Mouse (Mus musculus) liver, postnatal 0 days (tissue): Measurements from ENCODE around the gene Hormad2. TPM values are rescaled to one million over a fixed set of nuclear protein-coding genes. Genes with fewer than 3 reads are reported as not detected.
A peak's percentile ranks its signal among the peaks of the same experiment; 100 is the strongest.

Source experiments
- ATAC-seq: fragments of 200-750 bp; cut with Nextera tagmentation; 2 replicates; pipeline ENCODE4 v1.8.0; 2017; ENCODE audit warnings: mild to moderate bottlenecking, moderate library complexity
- DNase-seq: peaks from one replicate; pipeline ENCODE4 v3.0.0-alpha.2; 2016
- H3K27ac ChIP-seq: fragments of 300-500 bp; sonication (generic); 2 replicates; pipeline ENCODE4 v1.5.1; 2014; ENCODE audit warnings: antibody characterized with exemption, moderate library complexity, mild to moderate bottlenecking, low read depth
- H3K27me3 ChIP-seq: fragments of 300-500 bp; sonication (generic); 2 replicates; pipeline ENCODE4 v1.6.1; 2014; ENCODE audit warnings: low read length, control low read depth, mixed read lengths; ENCODE audit not compliant: insufficient read depth
- H3K36me3 ChIP-seq: fragments of 300-500 bp; sonication (generic); replicated peaks from 2 replicates; pipeline ENCODE4 v1.6.1; 2014; ENCODE audit warnings: mild to moderate bottlenecking, control low read depth, low read length, moderate library complexity, mixed read lengths; ENCODE audit not compliant: insufficient read depth
- H3K4me1 ChIP-seq: fragments of 300-500 bp; sonication (generic); 2 replicates; pipeline ENCODE4 v1.6.1; 2014; ENCODE audit warnings: antibody characterized with exemption, mild to moderate bottlenecking, control low read depth; ENCODE audit not compliant: insufficient read depth
- H3K4me2 ChIP-seq: fragments of 300-500 bp; sonication (generic); 2 replicates; pipeline ENCODE4 v1.6.1; 2014; ENCODE audit warnings: low read depth, mild to moderate bottlenecking, low read length, moderate library complexity, mixed read lengths
- H3K4me3 ChIP-seq: fragments of 300-500 bp; sonication (generic); 2 replicates; pipeline ENCODE4 v1.5.1; 2014; ENCODE audit warnings: low read depth, low read length
- H3K9ac ChIP-seq: fragments of 300-500 bp; sonication (generic); replicated peaks from 2 replicates; pipeline ENCODE4 v1.6.1; 2014; ENCODE audit warnings: mild to moderate bottlenecking, moderate library complexity
- H3K9me3 ChIP-seq: fragments of 300-500 bp; sonication (generic); 2 replicates; pipeline ENCODE4 v1.6.1; 2016; ENCODE audit warnings: mild to moderate bottlenecking, control low read depth, low read length, mixed read lengths
- CTCF ChIP-seq: sonication (generic); IDR thresholded peaks from 2 replicates; pipeline ENCODE4 v1.5.1; 2016; ENCODE audit warnings: antibody characterized with exemption, low read depth
- EP300 ChIP-seq: IDR thresholded peaks from 2 replicates; pipeline ENCODE4 v1.6.1; 2016; ENCODE audit warnings: antibody characterized with exemption, low read depth, mild to moderate bottlenecking
- WGBS: fragments of 180-500 bp; shearing (Covaris S2); extraction: QIAGEN DNeasy Blood & Tissue Kit; methylation state at CpG from one replicate; pipeline ENCODE4 v1.1.7; 2014; ENCODE audit not compliant: insufficient replicate concordance; 5-methylcytosine and 5-hydroxymethylcytosine counted together
- polyA plus RNA-seq: library from polyadenylated mRNA; unstranded; fragments of >200 nt; fragmentation: Nextera tagmentation; extraction: Ambion mirVana; gene quantifications from 2 replicates; pipeline ENCODE4 v1.2.1, GENCODE M21; 2015

Gene Hormad2
- polyA plus RNA-seq, 1 experiment from 2014 or later, result 0.29 TPM

DNA sequence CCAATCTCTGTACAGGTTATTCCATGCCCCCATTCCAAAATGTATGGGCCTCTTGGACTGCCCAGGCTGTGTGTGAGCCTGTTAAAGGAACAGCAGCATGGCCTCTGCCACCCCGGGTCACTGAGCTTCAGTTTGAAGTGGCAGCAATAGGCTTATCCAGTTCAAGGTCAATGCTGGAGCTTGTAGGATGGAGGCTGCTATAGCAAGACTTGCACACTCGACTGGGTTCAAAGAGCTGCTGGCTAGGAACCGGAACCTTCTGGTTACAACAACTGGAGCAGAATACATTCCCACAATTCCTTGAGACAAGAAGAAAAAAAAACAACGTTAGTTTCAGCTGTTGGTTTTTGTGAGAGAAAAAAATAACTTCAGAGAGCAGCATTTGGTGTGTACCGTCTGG lies 41.7 kb upstream of the Hormad2 start:
- Histone ChIP-seq H3K27me3 (no peaks in the 10 kb centered on the region), H3K9ac (no peak overlapping the region), H3K4me1 (no peaks in the 10 kb centered on the region), H3K4me3 (no peak overlapping the region), H3K36me3 (peaks cover 86% of the 10 kb centered on the region), H3K4me2 (no peak overlapping the region), H3K9me3 (no peaks in the 10 kb centered on the region), H3K27ac (no peak overlapping the region)
- 85% methylated on average over 5 of the region's 5 CpGs for WGBS
- ATAC-seq (no peak), DNase-seq (no peak)
- TF ChIP-seq EP300 (no peak), CTCF (no peak)

DNA sequence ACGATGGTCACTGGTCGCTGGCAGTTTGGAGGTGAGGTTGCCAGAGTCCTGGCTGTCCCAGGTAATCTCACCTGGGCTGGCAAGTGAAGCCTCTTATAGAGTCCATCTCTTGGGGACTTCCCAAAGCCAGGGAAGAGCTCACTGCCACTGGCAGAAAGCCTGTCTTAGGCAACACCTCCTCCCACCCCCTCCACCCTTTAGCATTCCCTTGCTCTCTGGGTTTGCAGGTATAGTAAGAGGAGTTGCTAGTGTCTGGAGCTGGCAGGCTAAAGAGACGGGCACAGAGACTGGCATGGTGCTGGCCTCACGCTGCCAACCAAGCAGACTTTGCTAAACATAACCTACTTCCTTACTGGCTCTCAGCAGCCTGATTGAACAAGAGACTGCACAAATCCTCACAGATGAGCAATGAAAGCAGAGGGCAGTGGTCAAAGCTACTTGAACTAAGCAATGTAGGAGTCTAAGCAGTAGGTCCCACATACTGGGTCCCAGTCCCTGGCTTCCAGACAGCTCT lies 35.3 kb upstream of the Hormad2 start:
- WGBS, result 86% methylated on average over 4 of the region's 4 CpGs
- TF ChIP-seq EP300 (no peak), CTCF (no peak)
- Histone ChIP-seq H3K4me3 (no peak overlapping the region), H3K36me3 (peaks cover 23% of the 10 kb centered on the region), H3K4me2 (no peak overlapping the region), H3K9ac (no peak overlapping the region), H3K4me1 (no peaks in the 10 kb centered on the region), H3K27me3 (no peaks in the 10 kb centered on the region), H3K9me3 (no peaks in the 10 kb centered on the region), H3K27ac (no peak overlapping the region)
- DNase-seq (no peak), ATAC-seq (no peak)

DNA sequence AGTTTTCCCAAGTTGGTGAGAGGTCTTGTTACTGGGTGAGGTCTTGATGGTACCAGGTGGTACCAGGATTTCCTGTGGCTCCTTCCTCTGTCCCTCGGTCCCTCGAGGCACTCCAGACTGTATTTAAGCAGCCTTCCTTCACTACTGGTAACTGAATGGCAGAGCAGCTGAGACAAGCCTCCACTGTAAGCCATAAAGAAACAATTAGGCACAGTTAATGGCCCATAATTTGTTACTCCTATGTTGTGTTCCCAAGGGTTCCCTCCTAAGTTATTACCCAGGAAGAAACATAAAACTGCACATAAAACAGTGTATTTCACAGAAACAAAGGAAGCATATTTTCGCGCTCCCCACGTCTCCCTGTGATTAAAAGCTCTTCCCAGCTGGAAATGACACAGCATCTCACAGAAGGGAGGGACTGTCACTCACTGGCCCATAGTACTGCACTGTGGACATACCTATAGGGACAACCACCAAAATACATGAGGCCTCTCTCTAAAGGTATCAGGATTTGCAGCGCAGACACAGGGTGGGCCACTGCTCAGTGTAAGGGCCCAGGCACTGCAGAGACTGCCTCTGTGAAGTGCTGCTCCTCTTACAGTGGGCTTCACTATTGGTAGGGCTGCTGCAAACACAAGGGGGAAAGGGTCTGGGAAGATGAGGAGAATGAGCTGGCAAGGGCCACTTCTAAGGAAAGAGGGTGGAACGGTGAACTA lies 31.7 kb upstream of the Hormad2 start:
- Histone ChIP-seq H3K4me2 (no peak overlapping the region), H3K9ac (no peak overlapping the region), H3K36me3 (no peaks in the 10 kb centered on the region), H3K4me3 (no peak overlapping the region), H3K9me3 (no peaks in the 10 kb centered on the region), H3K27me3 (no peaks in the 10 kb centered on the region), H3K27ac (no peak overlapping the region), H3K4me1 (no peaks in the 10 kb centered on the region)
- TF ChIP-seq CTCF (no peak), EP300 (no peak)
- DNase-seq, result no peak
- ATAC-seq, result 0 out of 2 replicates have a peak, but pooled peaks have one; percentile 13
- WGBS, result 73% methylated on average over 7 of the region's 7 CpGs

DNA sequence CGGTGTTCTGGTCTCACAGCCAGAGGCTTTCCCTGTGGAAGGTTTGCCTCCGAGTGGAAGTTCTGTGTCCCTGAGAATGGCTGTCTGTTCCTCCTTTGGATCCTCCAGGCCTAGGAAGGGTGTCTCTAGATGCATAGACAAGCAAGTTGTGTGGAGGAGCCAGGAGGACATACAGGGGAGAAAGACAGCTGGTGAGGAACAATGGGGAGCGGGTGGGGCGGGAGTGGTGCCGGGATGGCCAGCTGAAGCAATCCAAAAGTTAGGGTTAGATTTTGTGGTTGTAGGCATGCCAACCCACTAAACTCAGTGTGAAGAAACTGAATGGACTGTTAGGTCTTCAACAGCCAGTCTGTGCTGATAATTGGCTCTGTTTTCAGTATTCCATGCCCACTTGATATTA lies 30.8 kb upstream of the Hormad2 start:
- TF ChIP-seq EP300, result no peak
- TF ChIP-seq CTCF, result no peak
- ATAC-seq (no peak), DNase-seq (no peak)
- Histone ChIP-seq H3K27ac (no peak overlapping the region), H3K4me1 (no peaks in the 10 kb centered on the region), H3K27me3 (no peaks in the 10 kb centered on the region), H3K4me3 (no peak overlapping the region), H3K9ac (no peak overlapping the region), H3K36me3 (no peaks in the 10 kb centered on the region), H3K9me3 (no peaks in the 10 kb centered on the region), H3K4me2 (no peak overlapping the region)
- 78% methylated on average over 5 of the region's 5 CpGs for WGBS

DNA sequence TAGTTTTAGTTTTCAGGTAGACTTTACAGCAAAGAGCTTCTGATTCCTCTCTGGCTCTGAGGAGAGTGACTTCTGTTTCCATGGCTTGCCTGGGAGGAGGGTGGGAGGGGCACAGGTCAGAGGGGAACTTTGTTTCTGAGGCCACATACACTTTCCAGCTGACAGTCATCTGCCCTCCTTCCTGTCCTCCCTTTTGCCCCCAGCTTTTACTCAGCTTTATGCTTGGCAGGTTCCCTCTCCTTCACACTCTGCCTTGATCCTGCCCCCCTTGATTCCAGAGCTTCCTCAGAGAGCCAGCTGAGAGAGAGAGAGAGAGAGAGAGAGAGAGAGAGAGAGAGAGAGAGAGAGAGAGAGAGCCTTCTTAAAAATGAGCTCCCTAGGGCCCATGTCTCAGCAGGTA lies 30.3 kb upstream of the Hormad2 start:
- H3K9ac ChIP-seq, result no peak overlapping the region
- H3K4me2 ChIP-seq, result no peak overlapping the region
- TF ChIP-seq CTCF (no peak), EP300 (no peak)
- H3K4me3 ChIP-seq, result no peak overlapping the region
- H3K4me1 ChIP-seq, result no peaks in the 10 kb centered on the region
- H3K9me3 ChIP-seq, result no peaks in the 10 kb centered on the region
- no peak for DNase-seq
- H3K27ac ChIP-seq, result no peak overlapping the region
- no peaks in the 10 kb centered on the region for H3K36me3 ChIP-seq
- no peak for ATAC-seq
- H3K27me3 ChIP-seq, result no peaks in the 10 kb centered on the region

DNA sequence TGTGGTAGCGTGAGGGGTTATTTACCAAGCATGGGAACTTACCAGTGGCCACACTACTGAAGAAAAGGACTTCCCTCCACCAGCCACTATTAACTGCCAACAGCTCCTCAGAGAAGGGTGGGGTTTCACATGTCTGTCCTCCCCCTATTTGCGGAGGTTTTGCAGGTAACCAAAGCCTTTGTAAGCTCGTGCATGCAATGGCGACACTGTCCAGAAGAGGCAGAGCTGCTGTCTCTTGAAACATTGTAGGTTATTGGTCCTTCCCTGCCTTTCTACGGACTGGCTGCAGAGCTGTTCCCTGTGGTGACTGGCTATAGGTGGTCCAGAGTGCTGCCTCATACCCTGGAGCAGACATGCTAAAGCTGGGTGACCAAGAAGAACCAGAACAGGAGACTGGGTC lies 28.2 kb upstream of the Hormad2 start:
- 77% methylated on average over 5 of the region's 5 CpGs for WGBS
- Histone ChIP-seq H3K4me2 (no peak overlapping the region), H3K27me3 (no peaks in the 10 kb centered on the region), H3K9me3 (no peaks in the 10 kb centered on the region), H3K4me3 (no peak overlapping the region), H3K36me3 (no peaks in the 10 kb centered on the region), H3K9ac (no peak overlapping the region), H3K4me1 (no peaks in the 10 kb centered on the region), H3K27ac (no peak overlapping the region)
- no peak for DNase-seq
- TF ChIP-seq CTCF (no peak), EP300 (no peak)
- no peak for ATAC-seq

DNA sequence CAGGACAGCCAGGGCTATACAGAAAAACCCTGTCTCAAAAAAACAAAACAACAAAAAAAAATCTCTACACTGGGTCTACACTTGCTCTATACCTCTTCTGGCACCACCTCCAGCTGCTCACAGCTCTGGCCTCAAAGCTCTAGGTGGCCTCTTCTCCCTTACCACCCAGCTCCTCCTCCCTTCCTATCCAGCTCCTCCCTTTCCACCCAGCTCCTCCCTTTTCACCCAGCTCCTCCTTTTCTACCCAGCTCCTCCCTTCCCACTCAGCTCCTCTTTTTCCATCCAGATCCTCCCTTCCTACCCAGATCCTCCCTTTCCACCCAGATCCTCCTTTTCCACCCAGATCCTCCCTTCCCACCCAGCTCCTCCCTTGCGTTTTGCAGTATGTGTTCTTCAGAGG lies 26.5 kb upstream of the Hormad2 start:
- no peak overlapping the region for H3K4me2 ChIP-seq
- H3K36me3 ChIP-seq, result no peaks in the 10 kb centered on the region
- H3K4me3 ChIP-seq, result no peak overlapping the region
- no peak for ATAC-seq
- no peak for DNase-seq
- H3K27ac ChIP-seq, result no peak overlapping the region
- no peaks in the 10 kb centered on the region for H3K27me3 ChIP-seq
- no peak for TF ChIP-seq CTCF
- TF ChIP-seq EP300, result no peak
- no peaks in the 10 kb centered on the region for H3K4me1 ChIP-seq
- no peaks in the 10 kb centered on the region for H3K9me3 ChIP-seq
- WGBS, result 85% methylated on average over 1 of the region's 1 CpGs
- H3K9ac ChIP-seq, result no peak overlapping the region
